Mouse (Mus musculus): Measurements from ENCODE around the gene Apip. TPM values are rescaled to one million over a fixed set of nuclear protein-coding genes. Genes with fewer than 3 reads are reported as not detected.

Gene Apip
- polyA plus RNA-seq, 1 experiment from 2014 or later, result 52.1 TPM

DNA sequence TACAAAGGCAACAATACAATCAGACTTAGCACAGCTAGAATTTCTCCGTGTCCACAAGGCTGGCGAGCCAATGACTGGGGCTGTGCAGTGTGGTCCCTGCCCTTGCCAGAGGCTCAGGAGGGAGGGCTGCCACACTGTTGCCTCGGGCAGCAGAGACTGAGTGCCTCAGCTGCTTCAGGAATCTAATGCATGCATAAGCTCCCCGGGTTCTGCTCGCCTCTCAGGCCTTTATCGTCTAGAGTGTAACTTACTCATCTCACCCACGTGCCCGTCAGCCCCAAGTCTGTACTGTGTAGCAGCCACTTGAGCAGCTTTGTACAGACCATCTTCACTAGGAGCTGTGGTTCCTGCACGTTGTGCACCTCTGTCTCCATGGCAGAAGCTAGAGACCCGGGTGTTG is 12.2 kb downstream of the Apip start:
- no peaks in the 10 kb centered on the region for H3K27me3 ChIP-seq (ENCODE audit: control insufficient read depth, insufficient read depth, low read length)
- H3K9me3 ChIP-seq (ENCODE audit: control insufficient read depth, low read length), result no peaks in the 10 kb centered on the region
- no peaks in the 10 kb centered on the region for H3K4me1 ChIP-seq (ENCODE audit: control insufficient read depth, insufficient read depth, low read length)
- no peak for ATAC-seq (ENCODE audit: low read depth)
- H3K9ac ChIP-seq (replicated peaks; ENCODE audit: low read depth, low read length), result no peak overlapping the region
- H3K4me3 ChIP-seq (ENCODE audit: low read depth, low read length), result no peak overlapping the region
- no peak overlapping the region for H3K27ac ChIP-seq (ENCODE audit: low read depth, low read length)
- peaks cover 3% of the 10 kb centered on the region; the same call in 1 of the 2 replicates for H3K36me3 ChIP-seq (ENCODE audit: control insufficient read depth, insufficient read depth, low read length)
- 72% methylated on average over 10 of the region's 10 CpGs for WGBS
- H3K4me2 ChIP-seq (ENCODE audit: low read depth, low read length), result no peak overlapping the region

- 10% methylated on average over 1 of the region's 1 CpGs for WGBS
- Histone ChIP-seq H3K4me3 (ENCODE audit: low read depth, low read length) (no peak overlapping the region), H3K27me3 (ENCODE audit: control insufficient read depth, insufficient read depth, low read length) (no peaks in the 10 kb centered on the region), H3K27ac (ENCODE audit: low read depth, low read length) (no peak overlapping the region), H3K4me2 (ENCODE audit: low read depth, low read length) (no peak overlapping the region), H3K4me1 (ENCODE audit: control insufficient read depth, insufficient read depth, low read length) (no peaks in the 10 kb centered on the region), H3K9ac (replicated peaks; ENCODE audit: low read depth, low read length) (no peak overlapping the region), H3K36me3 (ENCODE audit: control insufficient read depth, insufficient read depth, low read length) (peaks cover 3% of the 10 kb centered on the region; the same call in 1 of the 2 replicates), H3K9me3 (ENCODE audit: control insufficient read depth, low read length) (no peaks in the 10 kb centered on the region)
- no peak for ATAC-seq (ENCODE audit: low read depth)
These were observed 13.0 kb downstream of the Apip start for GRCm38 (mm10) chr2:103086432-103086831.

DNA sequence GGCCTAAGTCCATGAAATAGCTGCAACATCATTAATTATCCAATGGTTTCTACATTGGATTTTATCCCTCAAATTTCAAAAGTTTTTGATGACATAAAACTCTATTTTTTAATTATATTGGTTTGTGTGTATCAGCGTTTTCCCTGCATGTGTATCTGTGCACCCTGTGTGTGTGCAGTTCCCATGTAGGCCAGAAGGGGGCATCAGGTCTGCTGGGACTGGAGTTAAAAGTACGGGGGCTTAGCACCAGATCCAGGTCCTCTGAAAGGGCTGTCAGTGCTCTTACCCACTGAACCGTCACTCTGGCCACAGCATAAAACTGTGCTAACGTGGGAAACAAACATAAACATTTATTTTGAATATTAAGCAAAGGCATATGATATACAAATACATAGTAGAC is 14.6 kb downstream of the Apip start:
- H3K27me3 ChIP-seq (ENCODE audit: control insufficient read depth, insufficient read depth, low read length), result no peaks in the 10 kb centered on the region
- no peak overlapping the region for H3K9ac ChIP-seq (replicated peaks; ENCODE audit: low read depth, low read length)
- H3K4me2 ChIP-seq (ENCODE audit: low read depth, low read length), result no peak overlapping the region
- WGBS, result 96% methylated on average over 4 of the region's 4 CpGs
- H3K4me1 ChIP-seq (ENCODE audit: control insufficient read depth, insufficient read depth, low read length), result no peaks in the 10 kb centered on the region
- H3K9me3 ChIP-seq (ENCODE audit: control insufficient read depth, low read length), result no peaks in the 10 kb centered on the region
- H3K36me3 ChIP-seq (ENCODE audit: control insufficient read depth, insufficient read depth, low read length), result peaks cover 3% of the 10 kb centered on the region; the same call in 1 of the 2 replicates
- ATAC-seq (ENCODE audit: low read depth), result no peak
- no peak overlapping the region for H3K27ac ChIP-seq (ENCODE audit: low read depth, low read length)
- no peak overlapping the region for H3K4me3 ChIP-seq (ENCODE audit: low read depth, low read length)

GRCm38 (mm10) chr2:103089521-103089920 is 16.0 kb downstream of the Apip start:
- Histone ChIP-seq H3K9me3 (ENCODE audit: control insufficient read depth, low read length) (no peaks in the 10 kb centered on the region), H3K27me3 (ENCODE audit: control insufficient read depth, insufficient read depth, low read length) (no peaks in the 10 kb centered on the region), H3K4me3 (ENCODE audit: low read depth, low read length) (no peak overlapping the region), H3K4me1 (ENCODE audit: control insufficient read depth, insufficient read depth, low read length) (no peaks in the 10 kb centered on the region), H3K36me3 (ENCODE audit: control insufficient read depth, insufficient read depth, low read length) (peaks cover 10% of the 10 kb centered on the region; the same call in 1 of the 2 replicates), H3K4me2 (ENCODE audit: low read depth, low read length) (no peak overlapping the region), H3K27ac (ENCODE audit: low read depth, low read length) (no peak overlapping the region), H3K9ac (replicated peaks; ENCODE audit: low read depth, low read length) (no peak overlapping the region)
- no peak for ATAC-seq (ENCODE audit: low read depth)
- 33% methylated on average over 6 of the region's 6 CpGs for WGBS

GRCm38 (mm10) chr2:103102595-103102994 is 29.1 kb downstream of the Apip start:
- H3K27me3 ChIP-seq (ENCODE audit: control insufficient read depth, insufficient read depth, low read length), result no peaks in the 10 kb centered on the region
- 80% methylated on average over 5 of the region's 5 CpGs for WGBS
- no peaks in the 10 kb centered on the region for H3K36me3 ChIP-seq (ENCODE audit: control insufficient read depth, insufficient read depth, low read length)
- no peak overlapping the region for H3K27ac ChIP-seq (ENCODE audit: low read depth, low read length)
- H3K9ac ChIP-seq (replicated peaks; ENCODE audit: low read depth, low read length), result no peak overlapping the region
- H3K4me3 ChIP-seq (ENCODE audit: low read depth, low read length), result no peak overlapping the region
- no peak for ATAC-seq (ENCODE audit: low read depth)
- no peak overlapping the region for H3K4me2 ChIP-seq (ENCODE audit: low read depth, low read length)
- no peaks in the 10 kb centered on the region for H3K4me1 ChIP-seq (ENCODE audit: control insufficient read depth, insufficient read depth, low read length)
- H3K9me3 ChIP-seq (ENCODE audit: control insufficient read depth, low read length), result no peaks in the 10 kb centered on the region

DNA sequence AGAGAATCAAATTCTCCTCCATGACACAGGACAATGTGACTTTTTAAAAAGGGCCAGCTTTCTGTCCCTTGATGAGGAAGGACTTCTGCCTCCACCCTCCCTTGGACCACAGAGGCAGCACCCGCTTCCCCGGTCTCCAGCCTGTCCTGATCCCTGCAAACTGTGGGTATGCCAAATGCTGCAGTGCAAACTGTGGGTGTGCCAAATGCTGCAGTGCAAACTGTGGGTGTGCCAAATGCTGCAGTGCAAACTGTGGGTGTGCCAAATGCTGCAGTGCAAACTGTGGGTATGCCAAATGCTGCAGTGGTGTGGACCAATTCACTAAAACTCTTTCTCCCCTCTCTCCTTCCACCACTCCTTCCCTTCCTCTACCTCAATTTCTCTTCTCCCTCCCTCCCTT is 32.7 kb downstream of the Apip start:
- no peak for ATAC-seq (ENCODE audit: low read depth)
- no peaks in the 10 kb centered on the region for H3K4me1 ChIP-seq (ENCODE audit: control insufficient read depth, insufficient read depth, low read length)
- no peaks in the 10 kb centered on the region for H3K27me3 ChIP-seq (ENCODE audit: control insufficient read depth, insufficient read depth, low read length)
- H3K4me3 ChIP-seq (ENCODE audit: low read depth, low read length), result no peak overlapping the region
- no peaks in the 10 kb centered on the region for H3K9me3 ChIP-seq (ENCODE audit: control insufficient read depth, low read length)
- WGBS, result 95% methylated on average over 2 of the region's 2 CpGs
- no peaks in the 10 kb centered on the region for H3K36me3 ChIP-seq (ENCODE audit: control insufficient read depth, insufficient read depth, low read length)
- H3K27ac ChIP-seq (ENCODE audit: low read depth, low read length), result no peak overlapping the region
- H3K4me2 ChIP-seq (ENCODE audit: low read depth, low read length), result no peak overlapping the region
- no peak overlapping the region for H3K9ac ChIP-seq (replicated peaks; ENCODE audit: low read depth, low read length)

- Histone ChIP-seq H3K9me3 (ENCODE audit: control insufficient read depth, low read length) (no peaks in the 10 kb centered on the region), H3K4me2 (ENCODE audit: low read depth, low read length) (no peak overlapping the region), H3K27me3 (ENCODE audit: control insufficient read depth, insufficient read depth, low read length) (no peaks in the 10 kb centered on the region), H3K4me1 (ENCODE audit: control insufficient read depth, insufficient read depth, low read length) (no peaks in the 10 kb centered on the region), H3K4me3 (ENCODE audit: low read depth, low read length) (no peak overlapping the region), H3K36me3 (ENCODE audit: control insufficient read depth, insufficient read depth, low read length) (no peaks in the 10 kb centered on the region), H3K9ac (replicated peaks; ENCODE audit: low read depth, low read length) (no peak overlapping the region), H3K27ac (ENCODE audit: low read depth, low read length) (no peak overlapping the region)
- no peak for ATAC-seq (ENCODE audit: low read depth)
- WGBS, result 74% methylated on average over 8 of the region's 8 CpGs
These were observed 38.2 kb downstream of the Apip start for GRCm38 (mm10) chr2:103111669-103112068.

DNA sequence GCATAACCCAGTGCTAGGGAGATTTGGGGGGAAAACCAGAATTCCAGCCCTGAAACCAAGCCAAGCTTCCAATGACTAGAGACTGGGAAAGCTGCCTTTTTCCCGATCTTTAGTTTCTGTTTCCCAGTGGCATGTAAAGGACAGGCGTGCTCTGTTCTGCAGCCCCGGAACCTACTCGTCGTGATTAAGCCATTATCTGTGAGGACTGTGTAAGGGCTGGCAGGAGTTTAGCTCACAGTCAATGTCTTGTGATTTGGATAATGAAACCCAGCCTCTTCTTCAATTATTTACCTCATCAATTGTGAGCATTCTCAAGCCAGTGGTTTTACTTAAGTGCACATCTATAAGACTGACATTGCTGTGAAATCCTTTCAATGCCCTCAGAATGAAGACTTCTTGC is 43.7 kb downstream of the Apip start:
- Histone ChIP-seq H3K4me2 (ENCODE audit: low read depth, low read length) (no peak overlapping the region), H3K27me3 (ENCODE audit: control insufficient read depth, insufficient read depth, low read length) (no peaks in the 10 kb centered on the region), H3K4me1 (ENCODE audit: control insufficient read depth, insufficient read depth, low read length) (no peaks in the 10 kb centered on the region), H3K9ac (replicated peaks; ENCODE audit: low read depth, low read length) (no peak overlapping the region), H3K4me3 (ENCODE audit: low read depth, low read length) (no peak overlapping the region), H3K27ac (ENCODE audit: low read depth, low read length) (no peak overlapping the region), H3K9me3 (ENCODE audit: control insufficient read depth, low read length) (no peaks in the 10 kb centered on the region), H3K36me3 (ENCODE audit: control insufficient read depth, insufficient read depth, low read length) (no peaks in the 10 kb centered on the region)
- WGBS, result 77% methylated on average over 5 of the region's 5 CpGs
- no peak for ATAC-seq (ENCODE audit: low read depth)

DNA sequence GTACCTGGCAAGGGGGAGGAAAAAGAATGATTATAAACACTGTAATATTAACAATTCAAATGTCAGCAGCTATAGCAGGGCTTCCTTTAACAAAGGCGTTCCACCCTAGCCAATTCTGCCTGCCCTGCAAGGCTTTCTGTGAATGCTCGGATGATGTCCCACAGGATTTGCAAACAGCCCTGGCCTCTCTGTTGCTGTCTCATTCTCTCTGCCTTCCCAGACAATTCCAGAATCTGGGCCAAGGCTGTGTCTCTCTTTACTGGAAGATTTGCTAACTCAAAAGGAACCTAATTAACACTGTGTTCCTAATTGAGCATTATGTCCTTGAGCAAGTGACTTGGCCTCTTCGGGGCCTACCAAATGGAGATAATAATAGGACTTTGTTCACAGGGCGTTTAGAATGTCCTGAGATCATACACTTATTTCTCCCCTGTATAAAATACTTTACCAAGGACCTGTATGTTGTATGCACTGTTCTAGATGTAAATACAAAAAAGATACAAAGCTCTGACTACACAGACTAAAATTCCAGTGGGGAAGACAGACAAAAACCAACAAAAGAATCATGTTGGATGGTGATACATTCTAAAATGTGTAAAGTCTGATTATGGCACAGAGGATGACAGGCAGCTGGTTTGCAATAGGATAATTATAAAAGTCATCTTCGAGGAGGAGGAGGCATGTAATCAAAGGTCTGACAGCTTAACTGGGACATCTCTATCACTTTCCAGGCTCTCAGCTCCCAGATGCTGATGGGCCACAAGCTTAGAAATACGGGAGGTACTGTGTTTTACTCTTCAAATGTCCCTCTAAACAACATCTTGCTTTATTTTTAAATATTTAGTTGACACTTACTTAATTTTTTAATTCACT is 45.1 kb downstream of the Apip start:
- H3K9me3 ChIP-seq (ENCODE audit: control insufficient read depth, low read length), result no peaks in the 10 kb centered on the region

More for the DNA sequence above, 45.1 kb downstream of the Apip start:
- H3K27me3 ChIP-seq (ENCODE audit: control insufficient read depth, insufficient read depth, low read length), result no peaks in the 10 kb centered on the region
- H3K4me1 ChIP-seq (ENCODE audit: control insufficient read depth, insufficient read depth, low read length), result no peaks in the 10 kb centered on the region
- no peak overlapping the region for H3K4me3 ChIP-seq (ENCODE audit: low read depth, low read length)
- H3K9ac ChIP-seq (replicated peaks; ENCODE audit: low read depth, low read length), result no peak overlapping the region
- H3K27ac ChIP-seq (ENCODE audit: low read depth, low read length), result no peak overlapping the region
- 68% methylated on average over 6 of the region's 6 CpGs for WGBS
- no peaks in the 10 kb centered on the region for H3K36me3 ChIP-seq (ENCODE audit: control insufficient read depth, insufficient read depth, low read length)
- H3K4me2 ChIP-seq (ENCODE audit: low read depth, low read length), result no peak overlapping the region
- no peak for ATAC-seq (ENCODE audit: low read depth)

Measured in neural tube, embryonic 14.5 days (tissue).